Mouse (Mus musculus) left cerebral cortex, adult 2 months (tissue): Measurements from ENCODE around the gene Zbp1. TPM values are rescaled to one million over a fixed set of nuclear protein-coding genes. Genes with fewer than 3 reads are reported as not detected.

ENCODE experiments used
- DNase-seq, 2 experiments: peaks; one replicate each; pipeline ENCODE4 v3.0.0; 2021 to 2022; ENCODE audit warnings: low spot score in 2 of 2, mixed read lengths in 1 of 2; ENCODE audit errors: extremely low spot score in 1 of 2
- H3K27ac ChIP-seq: fragments of 200-600 bp; 2 replicates; pipeline ENCODE4 v1.8.1; 2022
- H3K4me3 ChIP-seq: fragments of 200-600 bp; 2 replicates; pipeline ENCODE4 v1.8.1; 2022
- CTCF ChIP-seq: fragments of 200-600 bp; IDR thresholded peaks from 2 replicates; pipeline ENCODE4 v1.8.1; 2022; ENCODE audit warnings: antibody characterized with exemption, mild to moderate bottlenecking, moderate library complexity
- intact Hi-C: fragments of 180-260 bp; cut with DNase I; formaldehyde crosslinking; loops from one replicate; pipeline ENCODE4 v1.15.1; 2025
- total RNA-seq, 2 experiments: library from RNA; stranded (reverse); gene quantifications; 2 replicates each; pipeline ENCODE4 v1.2.3; 2021

The Zbp1 gene
- total RNA-seq, 2 experiments from 2014 or later: 0.36 TPM; not detected in 1

- intact Hi-C loops: loop anchor here (2.0 to 10.0 kb wide), 2 partner anchors 21 to 1103 kb away; partner anchors contain the start of gene Gnas
- Histone ChIP-seq H3K4me3 (no peak overlapping the region), H3K27ac (no peak overlapping the region)
- TF ChIP-seq CTCF: no peak
- DNase-seq: no peak
Measured at GRCm38 (mm10) chr2:173181901-173182300, 36.8 kb downstream of the Zbp1 start.

GRCm38 (mm10) chr2:173181486-173181885, 37.2 kb downstream of the Zbp1 start:
- DNase-seq: no peak
- TF ChIP-seq CTCF: no peak
- H3K27ac ChIP-seq: no peak overlapping the region
- intact Hi-C loops: loop anchor here (2.0 to 10.0 kb wide), 2 partner anchors 21 to 1103 kb away; partner anchors contain the start of gene Gnas
- H3K4me3 ChIP-seq: no peak overlapping the region

GRCm38 (mm10) chr2:173180721-173181388, 37.9 kb downstream of the Zbp1 start:
- no peak for DNase-seq
- no peak overlapping the region for H3K27ac ChIP-seq
- no peak for TF ChIP-seq CTCF
- H3K4me3 ChIP-seq: no peak overlapping the region
- intact Hi-C loops: loop anchor here (2.0 to 10.0 kb wide), 2 partner anchors 20 to 1104 kb away; partner anchors contain the start of gene Gnas

DNA sequence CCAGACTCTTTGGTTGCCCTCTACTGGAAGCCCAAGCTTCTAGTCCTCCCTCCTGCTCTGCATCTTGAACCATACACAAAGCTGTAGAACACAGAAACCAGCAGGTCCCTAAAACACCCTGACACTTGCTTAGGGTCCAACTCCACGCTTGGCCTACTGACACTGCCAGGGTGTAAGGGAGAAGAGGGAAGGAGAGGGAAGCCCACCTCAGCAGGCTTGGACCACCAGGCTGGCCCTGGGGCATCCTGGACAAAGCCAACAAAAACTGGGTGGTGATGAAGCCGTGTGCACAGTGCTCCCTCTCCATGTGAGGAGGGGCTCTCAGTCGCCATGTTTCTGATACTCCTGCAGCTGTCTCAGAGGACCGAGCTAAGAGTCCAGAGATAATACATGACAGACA, 38.7 kb downstream of the Zbp1 start:
- Histone ChIP-seq H3K27ac (no peak overlapping the region), H3K4me3 (no peak overlapping the region)
- DNase-seq: no peak
- no peak; the same call in 1 of the 2 replicates for TF ChIP-seq CTCF
- intact Hi-C loops: loop anchor here (2.0 to 10.0 kb wide), 2 partner anchors 19 to 1105 kb away; partner anchors contain the start of gene Gnas

DNA sequence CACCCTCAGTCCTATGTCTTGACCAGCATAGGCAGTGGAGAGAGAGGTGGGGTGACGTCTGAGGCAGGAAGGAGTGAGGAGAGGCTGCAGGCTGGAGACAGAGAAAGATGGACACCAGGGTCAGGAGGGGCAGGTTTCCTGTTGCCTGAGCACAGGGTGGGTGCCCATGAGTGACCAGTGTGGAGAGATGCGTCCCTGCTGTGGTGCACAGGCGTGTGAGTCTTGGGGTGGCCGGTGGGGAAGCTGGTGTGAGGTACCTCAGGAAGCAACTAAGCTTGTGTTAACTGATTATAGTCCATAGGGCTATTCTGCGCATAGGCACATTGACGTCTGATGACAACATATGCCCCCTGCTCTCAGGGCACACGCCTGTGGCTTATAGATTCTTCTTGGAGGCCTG, 39.7 kb downstream of the Zbp1 start:
- Histone ChIP-seq H3K4me3 (no peak overlapping the region), H3K27ac (no peak overlapping the region)
- DNase-seq: no peak
- TF ChIP-seq CTCF: no peak
- intact Hi-C loops: no loop called here

DNA sequence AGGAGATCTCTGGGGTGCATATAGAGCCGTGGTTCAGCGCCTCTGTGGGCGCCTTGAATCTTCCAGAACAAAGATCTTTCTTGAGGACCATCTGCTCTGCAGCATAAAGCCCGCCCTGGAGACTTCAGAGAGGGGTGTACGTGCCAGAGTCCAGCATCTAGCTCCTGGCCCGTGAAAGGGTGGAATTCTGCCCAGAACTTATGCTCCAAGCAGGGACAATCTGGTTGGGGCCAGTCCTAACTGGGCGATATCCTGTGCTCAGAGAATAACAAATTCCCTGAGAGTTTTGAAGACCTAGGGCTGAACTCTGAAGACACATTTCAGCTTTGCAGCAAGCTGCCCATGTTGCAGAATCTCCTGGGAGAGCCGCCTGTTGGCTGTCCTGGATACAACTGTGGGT, 40.8 kb downstream of the Zbp1 start:
- no peak; the same call in 1 of the 2 replicates for TF ChIP-seq CTCF
- DNase-seq: no peak
- no peak overlapping the region for H3K4me3 ChIP-seq
- intact Hi-C loops: no loop called here
- no peak overlapping the region for H3K27ac ChIP-seq

DNA sequence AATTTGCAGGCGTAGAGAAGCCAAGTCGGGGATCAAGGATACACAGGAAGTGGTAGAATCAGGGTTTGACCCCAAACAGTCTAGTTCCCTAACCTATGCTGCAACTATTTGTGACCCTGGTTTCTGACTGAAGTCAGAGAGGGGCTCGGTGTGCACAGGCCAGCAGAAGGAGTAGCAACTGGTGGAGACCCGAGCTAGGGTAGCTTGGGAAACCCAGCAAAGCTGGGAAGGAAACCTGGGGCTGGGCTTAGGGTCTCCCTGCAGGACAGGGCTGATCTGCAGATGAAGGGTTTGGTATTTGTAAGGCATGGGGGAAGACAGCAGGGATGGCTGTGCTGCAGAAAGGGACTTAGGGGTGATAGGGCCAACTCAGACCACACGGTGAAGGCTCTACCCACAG, 41.2 kb downstream of the Zbp1 start:
- H3K4me3 ChIP-seq: no peak overlapping the region
- no peak overlapping the region for H3K27ac ChIP-seq
- no peak for TF ChIP-seq CTCF
- peak in 1 of 2 experiments; percentile 4 for DNase-seq
- intact Hi-C loops: no loop called here

- intact Hi-C loops: no loop called here
- no peak overlapping the region for H3K4me3 ChIP-seq
- no peak overlapping the region for H3K27ac ChIP-seq
- TF ChIP-seq CTCF: peak; percentile 32
- DNase-seq: peak; percentile 7 to 8
Measured at GRCm38 (mm10) chr2:173175703-173176102, 43.0 kb downstream of the Zbp1 start.

GRCm38 (mm10) chr2:173174569-173174968, 44.2 kb downstream of the Zbp1 start:
- Histone ChIP-seq H3K4me3 (no peak overlapping the region), H3K27ac (peak overlapping the region; percentile 94)
- DNase-seq: no peak
- intact Hi-C loops: loop anchor here (5.0 kb wide), 1 partner anchor 152 kb away; the partner anchor contains the start of gene Rbm38
- no peak for TF ChIP-seq CTCF

DNA sequence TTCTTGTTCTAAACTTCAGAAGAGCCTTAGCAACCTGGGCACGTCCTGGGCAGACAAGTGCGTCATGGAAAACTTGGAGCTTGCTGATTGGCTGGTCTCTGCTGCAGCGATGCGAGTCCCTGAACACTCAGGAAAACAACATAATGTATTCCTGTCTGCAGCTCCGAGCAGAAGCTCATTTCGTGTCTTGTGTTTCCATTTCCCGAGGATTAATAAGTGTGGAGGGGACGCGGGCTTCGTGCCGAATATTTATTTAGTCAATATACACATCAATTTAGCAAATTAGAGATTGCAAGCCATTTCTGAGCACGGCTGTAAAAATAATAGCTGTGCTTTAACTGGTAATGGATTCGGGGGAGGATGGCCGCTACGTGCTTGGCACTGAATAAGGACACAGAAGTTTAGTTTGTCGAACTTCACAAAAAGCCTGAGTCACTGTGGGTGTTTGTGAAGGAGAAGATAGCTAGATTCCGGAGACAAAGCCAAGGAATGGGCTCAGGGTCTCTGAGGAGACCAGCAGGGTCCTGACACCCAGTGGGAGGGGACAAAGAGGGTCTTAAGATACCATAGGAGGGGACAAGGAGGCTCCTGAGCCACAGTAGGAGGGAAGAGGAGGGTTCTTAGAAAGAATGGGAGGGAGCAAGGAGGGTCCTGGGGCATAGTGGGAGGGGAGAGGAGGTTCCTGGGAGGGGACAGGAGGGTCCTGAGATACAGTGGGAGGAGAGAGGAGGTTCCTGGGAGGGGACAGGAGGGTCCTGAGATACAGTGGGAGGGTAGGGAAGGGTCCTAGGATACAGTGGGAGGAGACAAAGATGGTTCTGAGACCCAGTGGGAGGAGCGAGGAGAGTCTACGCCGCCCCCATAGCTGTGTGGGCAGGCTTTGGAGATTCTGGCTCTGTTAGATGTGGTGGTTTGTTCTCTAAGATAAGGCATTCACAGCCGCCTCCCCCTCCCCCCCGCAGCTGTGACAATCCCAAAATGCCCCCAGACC, 44.9 kb downstream of the Zbp1 start:
- no peak for TF ChIP-seq CTCF
- DNase-seq: peak; percentile 74 to 75
- intact Hi-C loops: loop anchor here (5.0 kb wide), 1 partner anchor 152 kb away; the partner anchor contains the start of gene Rbm38
- Histone ChIP-seq H3K4me3 (peak overlapping the region; percentile 9), H3K27ac (peak overlapping the region; percentile 94)

DNA sequence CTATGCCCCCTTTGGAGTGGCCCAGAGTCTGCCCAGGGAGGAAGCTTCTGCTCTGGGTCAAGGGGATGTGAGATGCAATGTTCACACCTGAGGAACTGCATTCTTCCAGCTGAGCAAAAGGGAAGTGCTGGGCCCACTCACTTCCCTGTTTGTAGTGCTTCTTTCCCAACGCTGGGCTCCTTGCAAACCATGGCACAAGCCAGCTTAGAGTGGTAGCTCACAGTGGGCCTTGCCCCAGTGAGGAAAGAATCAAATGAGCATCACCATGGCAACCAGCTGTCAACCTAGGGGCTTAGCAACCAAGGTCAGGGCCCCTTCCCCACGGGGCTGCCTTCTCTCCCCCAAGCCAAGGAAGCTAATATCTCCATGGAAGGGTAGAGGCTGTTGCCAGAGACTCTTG, 45.7 kb downstream of the Zbp1 start:
- TF ChIP-seq CTCF: no peak
- intact Hi-C loops: loop anchor here (5.0 kb wide), 1 partner anchor 151 kb away; the partner anchor contains the start of gene Rbm38
- Histone ChIP-seq H3K4me3 (no peak overlapping the region), H3K27ac (peak overlapping the region; percentile 71)
- DNase-seq: peak; percentile 17 to 26
